25 mouse cellular contexts compared by ENCODE assay signal in genomic region chr4:54162308-54162707, GRCm38 (mm10).
DNase-seq lines count a peak whose midpoint lies in the region; ATAC-seq and TF ChIP-seq lines count a peak whose summit lies in the region.
"Had no signal": no experiment of that assay in that cellular context is flagged by ENCODE, and none has a peak within 500 bp of the region (broad histone marks: within the 10 kb centered on the region; RNA-seq: fewer than 3 reads in every experiment).

No protein-coding gene starts in this region.

- H3K27me3 ChIP-seq in embryonic facial prominence, embryonic 14.5 days (replicated peaks; ENCODE audit: control insufficient read depth, insufficient read depth, low read length) = no peaks in the 10 kb centered on the region
- no peaks in the 10 kb centered on the region for H3K27me3 ChIP-seq in embryonic facial prominence, embryonic 10.5 days (replicated peaks; ENCODE audit: low read depth, poor library complexity, severe bottlenecking)
- no peaks in the 10 kb centered on the region for H3K27me3 ChIP-seq in kidney, embryonic 15.5 days
- no peaks in the 10 kb centered on the region for H3K27me3 ChIP-seq in kidney, adult 2 months (replicated peaks; ENCODE audit: control insufficient read depth, insufficient read depth, low read length)
- H3K27me3 ChIP-seq in neural tube, embryonic 14.5 days (ENCODE audit: control insufficient read depth, insufficient read depth, low read length) = no peaks in the 10 kb centered on the region
- H3K27me3 ChIP-seq: embryonic facial prominence, embryonic 12.5 days; midbrain, embryonic 12.5 days had no signal

- H3K36me3 ChIP-seq in embryonic facial prominence, embryonic 14.5 days (ENCODE audit: control insufficient read depth, insufficient read depth, low read length) = no peaks in the 10 kb centered on the region
- H3K36me3 ChIP-seq in embryonic facial prominence, embryonic 10.5 days (replicated peaks) = no peaks in the 10 kb centered on the region
- H3K36me3 ChIP-seq in kidney, embryonic 15.5 days = no peaks in the 10 kb centered on the region
- H3K36me3 ChIP-seq in kidney, adult 2 months (ENCODE audit: control insufficient read depth, insufficient read depth, low read length) = no peaks in the 10 kb centered on the region
- no peaks in the 10 kb centered on the region for H3K36me3 ChIP-seq in neural tube, embryonic 14.5 days (ENCODE audit: control insufficient read depth, insufficient read depth, low read length)
- H3K36me3 ChIP-seq: embryonic facial prominence, embryonic 12.5 days; midbrain, embryonic 12.5 days had no signal

- no peak overlapping the region for H3K9ac ChIP-seq in embryonic facial prominence, embryonic 14.5 days (ENCODE audit: low read depth, low read length)
- no peak overlapping the region for H3K9ac ChIP-seq in kidney, embryonic 15.5 days
- no peak overlapping the region for H3K9ac ChIP-seq in neural tube, embryonic 14.5 days (replicated peaks; ENCODE audit: low read depth, low read length)
- H3K9ac ChIP-seq: embryonic facial prominence, embryonic 12.5 days; liver, postnatal 0 days; midbrain, embryonic 12.5 days had no signal

- WGBS in embryonic facial prominence, embryonic 14.5 days = 61% methylated on average over 8 of the region's 8 CpGs
- WGBS in embryonic facial prominence, embryonic 10.5 days = 63% methylated on average over 8 of the region's 8 CpGs
- 55% methylated on average over 8 of the region's 8 CpGs for WGBS in kidney, embryonic 15.5 days
- 42% methylated on average over 8 of the region's 8 CpGs for WGBS in kidney, adult 2 months
- 48% methylated on average over 8 of the region's 8 CpGs for WGBS in neural tube, embryonic 14.5 days

- no peaks in the 10 kb centered on the region for H3K9me3 ChIP-seq in embryonic facial prominence, embryonic 14.5 days (ENCODE audit: control insufficient read depth, low read length)
- H3K9me3 ChIP-seq in embryonic facial prominence, embryonic 10.5 days = no peaks in the 10 kb centered on the region
- no peaks in the 10 kb centered on the region for H3K9me3 ChIP-seq in kidney, embryonic 15.5 days (replicated peaks)
- H3K9me3 ChIP-seq in neural tube, embryonic 14.5 days (ENCODE audit: control insufficient read depth, low read length) = no peaks in the 10 kb centered on the region
- H3K9me3 ChIP-seq: embryonic facial prominence, embryonic 12.5 days; midbrain, embryonic 12.5 days had no signal

- H3K27ac ChIP-seq in embryonic facial prominence, embryonic 14.5 days (replicated peaks; ENCODE audit: low read depth, low read length) = no peak overlapping the region
- no peak overlapping the region for H3K27ac ChIP-seq in embryonic facial prominence, embryonic 10.5 days (replicated peaks)
- H3K27ac ChIP-seq in kidney, embryonic 15.5 days = no peak overlapping the region
- H3K27ac ChIP-seq in kidney, adult 2 months (ENCODE audit: insufficient read depth, low read depth, low read length) = no peak overlapping the region
- H3K27ac ChIP-seq in neural tube, embryonic 14.5 days (ENCODE audit: low read depth, low read length) = 0 out of 2 replicates have a peak overlapping the region, but pooled peaks have one; percentile 3
- H3K27ac ChIP-seq: embryonic facial prominence, embryonic 12.5 days; gastrocnemius, adult 2 months; midbrain, embryonic 12.5 days had no signal

- DNase-seq in embryonic facial prominence, embryonic 14.5 days (ENCODE audit: low spot score) = peak; percentile 39
- no peak for DNase-seq in embryonic facial prominence, embryonic 10.5 days (ENCODE audit: low spot score)
- DNase-seq in kidney, adult 2 months = no peak
- DNase-seq in neural tube, embryonic 10.5 days (ENCODE audit: extremely low spot score, low spot score) = no peak
- no peak for DNase-seq in ovary, adult 18-20 months (ENCODE audit: low spot score)
- DNase-seq in heart, adult 8-10 months (ENCODE audit: low spot score) = no peak
- DNase-seq: adrenal gland, adult 8-10 months; cerebellum, adult 18-20 months; cerebellum, postnatal 14 days; gastrocnemius, adult 2 months; kidney, adult 11 months; kidney, postnatal 36 days; left cerebral cortex, postnatal 4 days; liver, postnatal 0 days; right cerebral cortex, postnatal 25 days; spleen, adult 18-20 months had no signal

- H3K4me2 ChIP-seq in embryonic facial prominence, embryonic 14.5 days (ENCODE audit: low read depth, low read length) = no peak overlapping the region
- H3K4me2 ChIP-seq in kidney, embryonic 15.5 days = no peak overlapping the region
- no peak overlapping the region for H3K4me2 ChIP-seq in neural tube, embryonic 14.5 days (ENCODE audit: low read depth, low read length)
- H3K4me2 ChIP-seq: embryonic facial prominence, embryonic 12.5 days; heart, embryonic 11.5 days; liver, embryonic 11.5 days; midbrain, embryonic 12.5 days had no signal

- no peaks in the 10 kb centered on the region for H3K4me1 ChIP-seq in embryonic facial prominence, embryonic 14.5 days (ENCODE audit: control insufficient read depth, insufficient read depth, low read length)
- peaks cover 5% of the 10 kb centered on the region for H3K4me1 ChIP-seq in embryonic facial prominence, embryonic 10.5 days
- no peaks in the 10 kb centered on the region for H3K4me1 ChIP-seq in kidney, embryonic 15.5 days
- H3K4me1 ChIP-seq in kidney, adult 2 months (ENCODE audit: control insufficient read depth, insufficient read depth, low read length) = no peaks in the 10 kb centered on the region
- H3K4me1 ChIP-seq in neural tube, embryonic 14.5 days (ENCODE audit: control insufficient read depth, insufficient read depth, low read length) = no peaks in the 10 kb centered on the region
- H3K4me1 ChIP-seq: embryonic facial prominence, embryonic 12.5 days had no signal

- ATAC-seq in embryonic facial prominence, embryonic 14.5 days (ENCODE audit: low read depth) = peak; percentile 85
- ATAC-seq in kidney, embryonic 15.5 days (replicated peaks; ENCODE audit: low FRiP score) = peak; percentile 56; the same call in 1 of the 2 replicates
- no peak for ATAC-seq in neural tube, embryonic 14.5 days (ENCODE audit: low read depth)
- ATAC-seq: activated CD4-positive, CD25-positive, alpha-beta regulatory T cell, adult 4 months; liver, postnatal 0 days; lung, postnatal 0 days had no signal

- H3K4me3 ChIP-seq in embryonic facial prominence, embryonic 14.5 days (ENCODE audit: low read depth, low read length) = no peak overlapping the region
- H3K4me3 ChIP-seq in embryonic facial prominence, embryonic 10.5 days = no peak overlapping the region
- H3K4me3 ChIP-seq in kidney, embryonic 15.5 days (replicated peaks) = no peak overlapping the region
- no peak overlapping the region for H3K4me3 ChIP-seq in kidney, adult 2 months (ENCODE audit: insufficient read depth, low read depth, low read length)
- H3K4me3 ChIP-seq in neural tube, embryonic 14.5 days (ENCODE audit: low read depth, low read length) = no peak overlapping the region
- H3K4me3 ChIP-seq: embryonic facial prominence, embryonic 12.5 days; erythroblast, embryonic 14.5 days; gastrocnemius, adult 2 months; midbrain, embryonic 12.5 days had no signal

- no peak for TF ChIP-seq POLR2A in kidney, adult 2 months (IDR thresholded peaks at IDR 0.05; ENCODE audit: low read depth, low read length)

- TF ChIP-seq CTCF in kidney, adult 2 months (conservative IDR thresholded peaks at IDR 0.05; ENCODE audit: insufficient read depth, insufficient read length, low read depth, low read length) = no peak
